Mouse (Mus musculus) stomach, postnatal 0 days (tissue): ENCODE data around the gene Zscan4d. TPM values are rescaled to one million over a fixed set of nuclear protein-coding genes. Genes with fewer than 3 reads are reported as not detected.
"Not testable (repeated sequence)": the region's sequence is repeated elsewhere in the genome, so short reads cannot be mapped to it uniquely, and the experiment has no call there.

Experiments used
- ATAC-seq: fragments of 200-750 bp; cut with Nextera tagmentation; 2 replicates; pipeline ENCODE4 v1.8.0; 2017; ENCODE audit not compliant: low FRiP score, low TSS enrichment
- DNase-seq: peaks from one replicate; pipeline ENCODE4 v3.0.0-alpha.2; 2016; ENCODE audit warnings: low spot score
- H3K27ac ChIP-seq: fragments of 300-500 bp; sonication (generic); replicated peaks from 2 replicates; pipeline ENCODE4 v1.5.1; 2014; ENCODE audit warnings: mild to moderate bottlenecking, control low read depth
- H3K27me3 ChIP-seq: fragments of 300-500 bp; sonication (generic); 2 replicates; pipeline ENCODE4 v1.6.1; 2014; ENCODE audit warnings: low read length; ENCODE audit not compliant: control insufficient read depth, insufficient read depth
- H3K36me3 ChIP-seq: fragments of 300-500 bp; sonication (generic); 2 replicates; pipeline ENCODE4 v1.6.1; 2014; ENCODE audit warnings: low read length, mixed read lengths; ENCODE audit not compliant: control insufficient read depth, insufficient read depth
- H3K4me1 ChIP-seq: fragments of 300-500 bp; sonication (generic); replicated peaks from 2 replicates; pipeline ENCODE4 v1.6.1; 2014; ENCODE audit warnings: antibody characterized with exemption; ENCODE audit not compliant: control insufficient read depth, insufficient read depth
- H3K4me2 ChIP-seq: fragments of 300-500 bp; sonication (generic); replicated peaks from 2 replicates; pipeline ENCODE4 v1.6.1; 2014; ENCODE audit warnings: low read depth, mild to moderate bottlenecking, control low read depth, moderate library complexity
- H3K4me3 ChIP-seq: fragments of 300-500 bp; sonication (generic); 2 replicates; pipeline ENCODE4 v1.5.1; 2014; ENCODE audit warnings: low read depth, low read length, control low read depth
- H3K9ac ChIP-seq: fragments of 300-500 bp; sonication (generic); 2 replicates; pipeline ENCODE4 v1.6.1; 2014; ENCODE audit warnings: mild to moderate bottlenecking, low read length, control low read depth, mixed read lengths
- H3K9me3 ChIP-seq: fragments of 300-500 bp; sonication (generic); 2 replicates; pipeline ENCODE4 v1.6.1; 2016; ENCODE audit warnings: low read length; ENCODE audit not compliant: control insufficient read depth
- WGBS: fragments of 180-500 bp; shearing (Covaris S2); extraction: QIAGEN DNeasy Blood & Tissue Kit; methylation state at CpG from one replicate; pipeline ENCODE4 v1.1.7; 2014; 5-methylcytosine and 5-hydroxymethylcytosine counted together
- polyA plus RNA-seq: library from polyadenylated mRNA; unstranded; fragments of >200 nt; fragmentation: Nextera tagmentation; extraction: Ambion mirVana; gene quantifications from 2 replicates; pipeline ENCODE4 v1.2.1, GENCODE M21; 2015

The Zscan4d gene
- not detected in 2 replicates for polyA plus RNA-seq

- WGBS, result 79% methylated on average over 4 of the region's 4 CpGs
- not testable (repeated sequence) for H3K27ac ChIP-seq, H3K27me3 ChIP-seq, H3K4me3 ChIP-seq, H3K9me3 ChIP-seq, H3K9ac ChIP-seq, H3K36me3 ChIP-seq, H3K4me1 ChIP-seq, ATAC-seq, H3K4me2 ChIP-seq, DNase-seq
These were observed at the start of gene Zscan4d for GRCm38 (mm10) chr7:11166059-11166458. Zscan4d (minus strand) TSS chr7:11166159.

- H3K9ac ChIP-seq, ATAC-seq, H3K9me3 ChIP-seq, H3K27me3 ChIP-seq, H3K36me3 ChIP-seq, H3K4me2 ChIP-seq, H3K27ac ChIP-seq, DNase-seq, H3K4me1 ChIP-seq, H3K4me3 ChIP-seq: not testable (repeated sequence)
- whole genome bisulfite sequencing, result 37% methylated on average over 6 of the region's 6 CpGs
These were observed 7.9 kb downstream of the Zscan4d start for GRCm38 (mm10) chr7:11158036-11158435.

Other genes with a start within 250 kb of the Zscan4d start
- gene Zscan4c, start 160.4 kb downstream of the Zscan4d start, polyA plus RNA-seq, result not detected in 2 replicates
- not detected in 2 replicates for gene Zscan4-ps1, start 96.5 kb downstream of the Zscan4d start, polyA plus RNA-seq
- not detected in 2 replicates for gene Zscan4e, start 144.5 kb upstream of the Zscan4d start, polyA plus RNA-seq
- gene Zscan4f, start 231.8 kb upstream of the Zscan4d start, polyA plus RNA-seq, result not detected in 2 replicates